13 mouse cellular contexts compared by ENCODE assay signal in genomic region chr6:113001719-113002118, GRCm38 (mm10). TPM values are rescaled to one million over a fixed set of nuclear protein-coding genes. Genes with fewer than 3 reads are reported as not detected.
A peak's percentile ranks its signal among the peaks of the same experiment; 100 is the strongest.
DNase-seq lines count a peak whose midpoint lies in the region; ATAC-seq and TF ChIP-seq lines count a peak whose summit lies in the region.
"Had no signal": no experiment of that assay in that cellular context is flagged by ENCODE, and none has a peak within 500 bp of the region (broad histone marks: within the 10 kb centered on the region; RNA-seq: fewer than 3 reads in every experiment).

No protein-coding gene starts in this region.

- WGBS in hindbrain, embryonic 14.5 days, result 71% methylated on average over 12 of the region's 12 CpGs
- WGBS in hindbrain, embryonic 16.5 days, result 76% methylated on average over 12 of the region's 12 CpGs

- TF ChIP-seq EP300 in CH12.LX (IDR thresholded peaks at IDR 0.05; ENCODE audit: low read length), result no peak

- H3K79me2 ChIP-seq in CH12.LX (replicated peaks; ENCODE audit: control insufficient read depth, extremely low read depth, insufficient read depth, poor library complexity, severe bottlenecking), result no peaks in the 10 kb centered on the region

- no peak overlapping the region for H3K4me2 ChIP-seq in CH12.LX (ENCODE audit: insufficient read depth, low read depth, poor library complexity, severe bottlenecking)
- no peak overlapping the region for H3K4me2 ChIP-seq in hindbrain, embryonic 14.5 days (replicated peaks)
- no peak overlapping the region for H3K4me2 ChIP-seq in hindbrain, embryonic 16.5 days (ENCODE audit: low read length)
- H3K4me2 ChIP-seq: midbrain, embryonic 12.5 days had no signal

- in situ Hi-C loops in CH12.LX (cut with MboI; ENCODE audit: low pct_ligation_motif_present, low pct_unique_long_range_greater_than_20kb, low sequenced_read_pairs), result loop anchor here (5.0 kb wide), 1 partner anchor 299 kb away; no protein-coding TSS in a partner anchor

- peaks cover 0 to 7% of the 10 kb centered on the region in 2 experiments; a peak in 1 of 4 replicates for H3K4me1 ChIP-seq in CH12.LX (ENCODE audit: control insufficient read depth in 1 of 2, insufficient read depth in 2 of 2)
- peaks cover 6% of the 10 kb centered on the region; the same call in 1 of the 2 replicates for H3K4me1 ChIP-seq in hindbrain, embryonic 14.5 days (replicated peaks; ENCODE audit: control insufficient read depth, insufficient read depth, low read length)
- H3K4me1 ChIP-seq in hindbrain, embryonic 16.5 days (ENCODE audit: control insufficient read depth, insufficient read depth, low read depth, low read length), result peaks cover 3% of the 10 kb centered on the region

- H3K9ac ChIP-seq in CH12.LX (ENCODE audit: insufficient read depth, low read depth), result no peak overlapping the region
- no peak overlapping the region for H3K9ac ChIP-seq in hindbrain, embryonic 14.5 days
- H3K9ac ChIP-seq in hindbrain, embryonic 16.5 days (ENCODE audit: low read depth, low read length), result no peak overlapping the region
- H3K9ac ChIP-seq: midbrain, embryonic 12.5 days had no signal

- TF ChIP-seq CTCF in gastrocnemius, adult 2 months (IDR thresholded peaks at IDR 0.05), result no peak
- TF ChIP-seq CTCF in CH12.LX (conservative IDR thresholded peaks at IDR 0.05 in 1 of 2, IDR thresholded peaks at IDR 0.05 in 1 of 2; ENCODE audit: low read depth in 2 of 2, low read length in 2 of 2), result no peak

- intact Hi-C loops in gastrocnemius, adult 2 months (cut with DNase I), result loop anchor here (1.0 to 5.0 kb wide), 3 partner anchors 285 to 509 kb away; partner anchors contain the start of gene Rad18
- intact Hi-C loops in gastrocnemius, postnatal 14 days (cut with DNase I; ENCODE audit: low total_unique reads), result loop anchor here (5.0 kb wide), 2 partner anchors 284 to 299 kb away; no protein-coding TSS in a partner anchor

- ATAC-seq in hindbrain, embryonic 14.5 days (ENCODE audit: low FRiP score), result no peak
- ATAC-seq in hindbrain, embryonic 16.5 days, result no peak

- H3K36me3 ChIP-seq in CH12.LX (replicated peaks in 1 of 2; ENCODE audit: control insufficient read depth in 1 of 2, insufficient read depth in 1 of 2, low read length in 1 of 2), result no peaks in the 10 kb centered on the region
- H3K36me3 ChIP-seq in hindbrain, embryonic 14.5 days (replicated peaks; ENCODE audit: control insufficient read depth, insufficient read depth), result no peaks in the 10 kb centered on the region
- H3K36me3 ChIP-seq in hindbrain, embryonic 16.5 days (ENCODE audit: control insufficient read depth, insufficient read depth, low read length), result no peaks in the 10 kb centered on the region
- H3K36me3 ChIP-seq: midbrain, embryonic 12.5 days had no signal

- no peaks in the 10 kb centered on the region for H3K9me3 ChIP-seq in CH12.LX (replicated peaks; ENCODE audit: low read length)
- H3K9me3 ChIP-seq in hindbrain, embryonic 14.5 days (ENCODE audit: control insufficient read depth, low read length), result no peaks in the 10 kb centered on the region
- no peaks in the 10 kb centered on the region for H3K9me3 ChIP-seq in hindbrain, embryonic 16.5 days (ENCODE audit: control insufficient read depth, low read length)
- H3K9me3 ChIP-seq: midbrain, embryonic 12.5 days had no signal

- DNase-seq in gastrocnemius, adult 2 months, result peak; percentile 19
- DNase-seq in gastrocnemius, postnatal 14 days, result no peak
- peak; percentile 32 for DNase-seq in lung, postnatal 10 days
- DNase-seq in lung, postnatal 14 days, result no peak
- no peak for DNase-seq in CH12.LX (ENCODE audit: extremely low read depth)
- DNase-seq in naive thymus-derived CD4-positive, alpha-beta T cell, adult 2 months (ENCODE audit: low read depth), result peak; percentile 16
- DNase-seq in hindbrain, embryonic 14.5 days (ENCODE audit: low spot score), result no peak
- DNase-seq: cerebellum, adult 2 months; heart, adult 11 months; left cerebral cortex, postnatal 4 days; thymus, adult 18-20 months had no signal

- TF ChIP-seq POLR2A in CH12.LX (IDR thresholded peaks at IDR 0.05; ENCODE audit: low read depth, low read length), result no peak

- peaks cover 1% of the 10 kb centered on the region for H3K27me3 ChIP-seq in CH12.LX (replicated peaks)
- no peaks in the 10 kb centered on the region for H3K27me3 ChIP-seq in hindbrain, embryonic 14.5 days (ENCODE audit: control insufficient read depth, insufficient read depth, low read length)
- no peaks in the 10 kb centered on the region for H3K27me3 ChIP-seq in hindbrain, embryonic 16.5 days (replicated peaks; ENCODE audit: control insufficient read depth, insufficient read depth, low read length)
- H3K27me3 ChIP-seq: midbrain, embryonic 12.5 days had no signal

- H3K4me3 ChIP-seq in gastrocnemius, adult 2 months, result no peak overlapping the region
- no peak overlapping the region for H3K4me3 ChIP-seq in CH12.LX (replicated peaks in 1 of 3; ENCODE audit: low read depth in 2 of 3, low read length in 2 of 3, poor library complexity in 1 of 3)
- no peak overlapping the region for H3K4me3 ChIP-seq in hindbrain, embryonic 14.5 days (replicated peaks; ENCODE audit: low read length)
- H3K4me3 ChIP-seq in hindbrain, embryonic 16.5 days (ENCODE audit: low read length), result no peak overlapping the region
- H3K4me3 ChIP-seq: midbrain, embryonic 12.5 days had no signal

- dilution Hi-C loops in CH12.LX (cut with MboI; ENCODE audit: extremely low pct_ligation_motif_present, extremely low pct_unique_long_range_greater_than_20kb, low sequenced_read_pairs), result no loop called here

- no peak for TF ChIP-seq RAD21 in CH12.LX (IDR thresholded peaks at IDR 0.05; ENCODE audit: low read depth, low read length)

- H3K27ac ChIP-seq in gastrocnemius, adult 2 months, result no peak overlapping the region
- no peak overlapping the region for H3K27ac ChIP-seq in CH12.LX (ENCODE audit: insufficient read depth, low read depth)
- H3K27ac ChIP-seq in hindbrain, embryonic 14.5 days, result no peak overlapping the region
- H3K27ac ChIP-seq in hindbrain, embryonic 16.5 days (ENCODE audit: low read depth, low read length), result no peak overlapping the region

TF ChIP-seq in CH12.LX, 34 proteins besides CTCF, POLR2A, EP300 and RAD21:
- no peak for TF ChIP-seq NELFE (IDR thresholded peaks at IDR 0.05; ENCODE audit: low read depth, low read length)
- TF ChIP-seq MYC (IDR thresholded peaks at IDR 0.05; ENCODE audit: low read depth, low read length), result no peak
- no peak for TF ChIP-seq MAZ (IDR thresholded peaks at IDR 0.05; ENCODE audit: low read depth, low read length)
- peak; percentile 39; the same call in 1 of the 2 replicates for TF ChIP-seq MAX (IDR thresholded peaks at IDR 0.05; ENCODE audit: low read length)
- TF ChIP-seq ELF1 (IDR thresholded peaks at IDR 0.05; ENCODE audit: low read depth, low read length), result no peak
- no peak; the same call in 1 of the 2 replicates for TF ChIP-seq USF1 (IDR thresholded peaks at IDR 0.05; ENCODE audit: low read depth, low read length)

RNA-seq across cellular contexts. Expression of gene Thumpd3, which starts 44.3 kb away (rescaled TPM):
- 10 to 100 TPM; 13.7 to 14.5 TPM for total RNA-seq in gastrocnemius, adult 2 months (2021)
- 10 to 100 TPM; 15.3 TPM for total RNA-seq in gastrocnemius, postnatal 14 days (2021)
- total RNA-seq in CH12.LX (2012; rRNA removed) (37.1 and 43.4 TPM in 2 replicates), CH12.LX (2014; rRNA removed) (78.1 and 89.0 TPM in 2 replicates)
- 66.2 and 69.3 TPM in 2 replicates for polyA plus RNA-seq in CH12.LX (2012; ENCODE audit: insufficient read length, low read depth)
- polyA plus RNA-seq in hindbrain, embryonic 14.5 days (2014; fragmentation: Nextera tagmentation; extraction: Ambion mirVana), result 45.5 and 49.1 TPM in 2 replicates
- polyA plus RNA-seq in hindbrain, embryonic 16.5 days (2015; fragmentation: Nextera tagmentation; extraction: Ambion mirVana), result 48.7 and 52.0 TPM in 2 replicates

RNA-seq across cellular contexts. Expression of gene Srgap3, which starts 54.7 kb away (rescaled TPM):
- total RNA-seq in gastrocnemius, adult 2 months (2021), result 1 to 10 TPM in 1 of 2 experiments, under 1 TPM in 1; 0.51 to 2.0 TPM
- 1 to 10 TPM; 4.1 to 5.0 TPM for total RNA-seq in gastrocnemius, postnatal 14 days (2021)
- 2.1 and 2.3 TPM in 2 replicates for total RNA-seq in CH12.LX (2012; rRNA removed)
- 1.0 and 1.5 TPM in 2 replicates for total RNA-seq in CH12.LX (2014; rRNA removed)
- 3.5 and 4.5 TPM in 2 replicates for polyA plus RNA-seq in CH12.LX (2012; ENCODE audit: insufficient read length, low read depth)
- polyA plus RNA-seq in hindbrain, embryonic 14.5 days (2014; fragmentation: Nextera tagmentation; extraction: Ambion mirVana), result 49.9 and 50.7 TPM in 2 replicates
- 27.0 and 32.7 TPM in 2 replicates for polyA plus RNA-seq in hindbrain, embryonic 16.5 days (2015; fragmentation: Nextera tagmentation; extraction: Ambion mirVana)

Comparison
In these comparisons a context has a peak if more than half of its experiments do, and no peak if none do; other contexts are left out.
1. DNase-seq: peak in gastrocnemius, adult 2 months (single experiment), lung, postnatal 10 days (single experiment) and naive thymus-derived CD4-positive, alpha-beta T cell, adult 2 months (single experiment); none in gastrocnemius, postnatal 14 days (single experiment), lung, postnatal 14 days (single experiment), CH12.LX (single experiment) and hindbrain, embryonic 14.5 days (single experiment).